Mouse (Mus musculus) heart, adult 2 months (tissue): ENCODE measurements at regions not wholly inside any gene's neighbourhood (a gene's known extent, or its start where the extent isn't known, plus 50 kb on each side); places are given as distances from the start of the nearest gene placed in this dataset.

Experiments used
- DNase-seq, 2 experiments: peaks; one replicate each; pipeline ENCODE4 v3.0.0; 2021
- H3K27ac ChIP-seq: fragments of 200-600 bp; 2 replicates; pipeline ENCODE4 v1.8.1; 2022
- H3K27me3 ChIP-seq: fragments of 200-500 bp; 2 replicates; pipeline ENCODE4 v1.6.1; 2012; ENCODE audit warnings: mild to moderate bottlenecking, low read length, inconsistent platforms, mixed read lengths; ENCODE audit not compliant: control insufficient read depth, insufficient read depth
- H3K36me3 ChIP-seq: fragments of 200-500 bp; 2 replicates; pipeline ENCODE4 v1.6.1; 2012; ENCODE audit warnings: low read length, inconsistent platforms; ENCODE audit not compliant: control insufficient read depth, insufficient read depth
- H3K4me1 ChIP-seq: fragments of 200-500 bp; 2 replicates; pipeline ENCODE4 v1.6.1; 2011; ENCODE audit warnings: low read length; ENCODE audit not compliant: control insufficient read depth, insufficient read depth
- H3K4me3 ChIP-seq: fragments of 200-600 bp; 2 replicates; pipeline ENCODE4 v1.8.1; 2022
- H3K79me2 ChIP-seq: fragments of 200-500 bp; replicated peaks from 2 replicates; pipeline ENCODE4 v1.6.1; 2012; ENCODE audit warnings: mild to moderate bottlenecking, inconsistent platforms, low read length, moderate library complexity, mixed read lengths; ENCODE audit not compliant: control insufficient read depth, insufficient read depth
- H3K9ac ChIP-seq: fragments of 200-500 bp; 2 replicates; pipeline ENCODE4 v1.6.1; 2012; ENCODE audit warnings: low read depth, mild to moderate bottlenecking, control low read depth, inconsistent platforms, low read length, mixed read lengths
- CTCF ChIP-seq: fragments of 200-600 bp; IDR thresholded peaks from 2 replicates; pipeline ENCODE4 v1.8.1; 2022; ENCODE audit warnings: antibody characterized with exemption, mild to moderate bottlenecking, moderate library complexity
- EP300 ChIP-seq: fragments of 200-500 bp; IDR thresholded peaks from 2 replicates; pipeline ENCODE4 v1.6.1; 2011; ENCODE audit warnings: low read depth, low read length, control low read depth; ENCODE audit not compliant: insufficient read depth
- POLR2A ChIP-seq: fragments of 200-500 bp; IDR thresholded peaks from 2 replicates; pipeline ENCODE4 v1.6.1; 2011; ENCODE audit warnings: mild to moderate bottlenecking, low read depth, low read length, control low read depth; ENCODE audit not compliant: insufficient read depth
- WGBS: fragments of 180-500 bp; shearing (Covaris S2); methylation state at CpG from one replicate; pipeline ENCODE4 v1.1.7; 2018; 5-methylcytosine and 5-hydroxymethylcytosine counted together
- intact Hi-C: fragments of 180-260 bp; cut with DNase I; formaldehyde crosslinking; loops from one replicate; pipeline ENCODE4 v1.15.1; 2025

GRCm38 (mm10) chr4:26543833-26544232 lies 197.1 kb upstream of the Manea start:
- TF ChIP-seq EP300, result no peak
- no peak for TF ChIP-seq POLR2A
- TF ChIP-seq CTCF, result peak; percentile 72
- no peak overlapping the region for H3K27ac ChIP-seq
- no peak overlapping the region for H3K4me3 ChIP-seq
- no peaks in the 10 kb centered on the region for H3K4me1 ChIP-seq
- WGBS, result 34% methylated on average over 1 of the region's 1 CpGs
- no peak overlapping the region for H3K9ac ChIP-seq
- H3K36me3 ChIP-seq, result no peaks in the 10 kb centered on the region
- DNase-seq, result no peak
- no peaks in the 10 kb centered on the region for H3K27me3 ChIP-seq
- intact Hi-C loops, result loop anchor here (2.0 kb wide), 1 partner anchor 293 kb away; no protein-coding TSS in a partner anchor
- no peaks in the 10 kb centered on the region for H3K79me2 ChIP-seq

GRCm38 (mm10) chr4:26542511-26542910 lies 195.8 kb upstream of the Manea start:
- TF ChIP-seq POLR2A, result no peak
- TF ChIP-seq EP300, result no peak
- no peak for TF ChIP-seq CTCF
- Histone ChIP-seq H3K4me3 (no peak overlapping the region), H3K36me3 (no peaks in the 10 kb centered on the region), H3K79me2 (no peaks in the 10 kb centered on the region), H3K27ac (no peak overlapping the region), H3K4me1 (no peaks in the 10 kb centered on the region), H3K27me3 (no peaks in the 10 kb centered on the region), H3K9ac (no peak overlapping the region)
- no peak for DNase-seq
- WGBS, result 37% methylated on average over 2 of the region's 2 CpGs
- intact Hi-C loops, result no loop called here

DNA sequence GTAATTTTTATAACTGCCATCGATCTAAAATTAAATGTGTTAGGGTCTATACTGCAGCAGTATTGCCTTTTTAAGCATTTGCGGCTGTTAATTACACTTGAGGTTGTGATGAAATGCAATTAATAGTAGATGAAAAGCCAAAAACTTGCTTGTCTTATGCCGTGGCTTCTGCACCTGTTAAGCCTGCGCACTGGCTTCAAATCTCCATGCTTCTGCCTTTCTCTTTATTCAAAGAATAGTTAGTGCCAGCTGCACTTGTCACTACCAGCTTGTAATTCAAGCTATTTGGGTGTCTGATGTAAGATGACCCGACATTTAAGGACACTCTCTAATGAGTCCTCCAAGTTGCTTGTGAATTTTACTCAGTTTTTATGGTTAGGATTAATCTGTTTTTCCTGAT lies 161.3 kb upstream of the Manea start:
- Histone ChIP-seq H3K4me3 (no peak overlapping the region), H3K4me1 (no peaks in the 10 kb centered on the region), H3K27me3 (no peaks in the 10 kb centered on the region), H3K79me2 (no peaks in the 10 kb centered on the region), H3K9ac (no peak overlapping the region), H3K27ac (no peak overlapping the region), H3K36me3 (no peaks in the 10 kb centered on the region)
- DNase-seq, result no peak
- intact Hi-C loops, result no loop called here
- TF ChIP-seq POLR2A (no peak), EP300 (no peak), CTCF (no peak)
- WGBS, result 82% methylated on average over 5 of the region's 5 CpGs

DNA sequence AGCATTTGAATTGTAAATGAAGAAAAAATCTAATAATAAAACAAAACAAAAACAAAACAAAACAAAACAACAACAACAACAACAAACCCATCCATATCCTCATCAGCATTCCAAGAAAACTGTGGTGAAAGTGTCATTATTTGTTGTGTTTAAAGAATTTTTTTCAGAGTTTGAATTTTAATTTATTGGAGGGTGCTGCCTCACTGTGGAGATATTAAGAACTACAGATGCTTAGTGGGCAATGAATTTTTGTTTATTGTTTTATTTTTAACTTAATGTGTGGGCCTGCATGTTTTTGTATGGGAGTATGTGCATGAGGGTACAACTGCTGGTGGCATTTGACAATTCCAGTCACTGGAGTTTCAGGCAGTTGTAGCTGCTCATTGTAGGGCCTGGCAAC lies 147.6 kb upstream of the Manea start:
- Histone ChIP-seq H3K27me3 (no peaks in the 10 kb centered on the region), H3K36me3 (no peaks in the 10 kb centered on the region), H3K9ac (no peak overlapping the region), H3K4me1 (no peaks in the 10 kb centered on the region), H3K4me3 (no peak overlapping the region), H3K27ac (no peak overlapping the region), H3K79me2 (no peaks in the 10 kb centered on the region)
- no peak for DNase-seq
- TF ChIP-seq CTCF (peak; percentile 71), POLR2A (no peak), EP300 (no peak)
- intact Hi-C loops, result no loop called here

GRCm38 (mm10) chr4:26474913-26475312 lies 128.2 kb upstream of the Manea start:
- no peak for TF ChIP-seq EP300
- no peak for TF ChIP-seq CTCF
- no peak for TF ChIP-seq POLR2A
- Histone ChIP-seq H3K27me3 (no peaks in the 10 kb centered on the region), H3K4me3 (no peak overlapping the region), H3K27ac (no peak overlapping the region), H3K4me1 (no peaks in the 10 kb centered on the region), H3K79me2 (no peaks in the 10 kb centered on the region), H3K9ac (no peak overlapping the region), H3K36me3 (no peaks in the 10 kb centered on the region)
- intact Hi-C loops, result no loop called here
- 82% methylated on average over 1 of the region's 1 CpGs for WGBS
- DNase-seq, result no peak

- no peak for TF ChIP-seq POLR2A
- TF ChIP-seq EP300, result no peak
- no peak for TF ChIP-seq CTCF
Observed at GRCm38 (mm10) chr4:26441533-26441932, 94.8 kb upstream of the Manea start.

GRCm38 (mm10) chr4:26422084-26422483 lies 75.4 kb upstream of the Manea start:
- no peaks in the 10 kb centered on the region for H3K79me2 ChIP-seq
- no peak overlapping the region for H3K27ac ChIP-seq
- no peak overlapping the region for H3K4me3 ChIP-seq
- no peak for DNase-seq
- intact Hi-C loops, result no loop called here
- H3K9ac ChIP-seq, result no peak overlapping the region
- H3K4me1 ChIP-seq, result no peaks in the 10 kb centered on the region
- H3K36me3 ChIP-seq, result no peaks in the 10 kb centered on the region
- H3K27me3 ChIP-seq, result no peaks in the 10 kb centered on the region
- TF ChIP-seq CTCF (no peak), POLR2A (no peak), EP300 (no peak)

More at GRCm38 (mm10) chr4:26441533-26441932, 94.8 kb upstream of the Manea start:
- H3K27me3 ChIP-seq, result no peaks in the 10 kb centered on the region
- H3K4me1 ChIP-seq, result no peaks in the 10 kb centered on the region
- no peaks in the 10 kb centered on the region for H3K36me3 ChIP-seq
- WGBS, result 27% methylated on average over 1 of the region's 1 CpGs
- no peak overlapping the region for H3K4me3 ChIP-seq
- H3K9ac ChIP-seq, result no peak overlapping the region
- intact Hi-C loops, result no loop called here
- no peaks in the 10 kb centered on the region for H3K79me2 ChIP-seq
- H3K27ac ChIP-seq, result no peak overlapping the region
- DNase-seq, result no peak
